Mouse (Mus musculus): ENCODE data around the gene Dusp16. TPM values are rescaled to one million over a fixed set of nuclear protein-coding genes. Genes with fewer than 3 reads are reported as not detected.

Gene Dusp16
- polyA plus RNA-seq, 1 experiment: 8.4 TPM

DNA sequence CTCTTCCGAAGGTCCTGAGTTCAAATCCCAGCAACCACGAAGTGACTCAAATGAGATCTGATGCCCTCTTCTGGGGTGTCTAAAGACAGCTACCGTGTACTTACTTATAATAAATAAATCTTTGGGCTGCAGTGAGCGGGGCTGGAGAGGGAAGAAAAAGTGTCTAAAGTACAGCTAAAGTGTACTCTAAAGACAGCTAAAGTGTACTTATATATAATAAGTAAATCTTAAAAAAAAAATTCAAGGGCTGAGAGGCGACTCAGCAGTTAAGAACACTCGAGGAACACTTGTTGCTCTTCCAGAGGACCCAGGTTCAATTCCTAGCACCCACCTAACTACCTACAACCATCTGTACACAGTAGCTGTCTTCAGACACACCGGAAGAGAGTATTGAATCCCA is 46.5 kb downstream of the Dusp16 start:
- no peak for DNase-seq (ENCODE audit: extremely low spot score in 1 of 2, low spot score in 1 of 2)

DNA sequence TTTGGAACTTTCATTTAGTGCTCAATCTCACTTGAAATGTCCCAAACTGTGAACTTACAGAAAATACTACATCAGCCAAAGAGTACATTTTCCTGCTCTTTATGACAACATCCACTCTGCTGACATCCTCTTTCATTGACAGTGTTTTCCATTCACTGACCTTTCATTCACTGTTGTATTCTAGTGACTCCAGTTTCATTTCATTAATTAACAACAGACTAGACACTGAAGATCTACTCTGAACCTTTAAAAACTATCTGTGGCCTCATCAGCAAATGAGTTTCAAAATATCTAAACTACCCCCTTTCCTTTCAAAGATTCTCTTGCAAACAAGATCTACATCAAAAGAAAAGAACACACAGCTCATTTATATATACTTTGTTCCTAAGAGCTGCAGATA is 48.9 kb downstream of the Dusp16 start:
- no peak for DNase-seq (ENCODE audit: extremely low spot score in 1 of 2, low spot score in 1 of 2)

DNA sequence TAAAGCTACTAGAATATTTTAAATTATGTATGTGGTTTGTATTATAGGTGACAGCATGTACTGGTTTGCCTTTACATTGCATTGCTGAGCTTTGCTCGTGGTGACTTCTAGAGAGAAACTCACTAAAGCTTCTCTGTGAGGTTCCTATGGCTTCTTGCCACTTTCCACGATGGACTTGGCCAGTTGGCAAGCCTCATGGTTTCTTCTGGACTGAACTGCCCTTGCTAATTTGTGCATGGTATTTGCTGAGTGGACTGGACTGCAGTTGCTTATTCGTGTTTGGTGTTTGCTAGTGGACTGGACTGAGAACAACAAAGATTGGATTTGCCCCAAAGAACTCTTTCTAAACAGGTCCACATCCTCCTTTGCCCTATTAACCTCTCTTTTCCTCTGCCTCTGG is 55.6 kb downstream of the Dusp16 start:
- DNase-seq (ENCODE audit: extremely low spot score in 1 of 2, low spot score in 1 of 2): no peak

GRCm38 (mm10) chr6:134733800-134734221 is 58.6 kb downstream of the Dusp16 start:
- DNase-seq (ENCODE audit: extremely low spot score in 1 of 2, low spot score in 1 of 2): no peak

DNA sequence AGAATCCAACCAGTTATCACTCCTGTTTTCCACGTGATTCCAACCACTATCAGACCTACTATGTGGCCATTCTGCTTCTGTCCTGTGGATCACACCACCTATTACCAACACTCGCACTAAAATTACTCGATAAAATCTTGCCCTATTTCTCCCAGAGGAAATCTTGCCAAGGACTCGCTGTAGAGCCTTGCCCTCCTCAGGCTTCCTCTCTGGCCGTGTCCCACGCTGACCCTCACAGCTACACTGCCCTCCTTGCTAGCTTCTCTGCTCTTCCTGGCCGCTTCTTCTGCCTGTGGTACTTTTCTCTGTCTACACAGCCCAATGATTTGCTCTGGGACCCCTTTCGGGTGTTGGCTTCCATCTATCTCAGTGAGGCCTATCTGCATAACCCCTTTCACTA is 59.6 kb downstream of the Dusp16 start:
- DNase-seq (ENCODE audit: extremely low spot score in 1 of 2, low spot score in 1 of 2): no peak

- no peak for DNase-seq (ENCODE audit: extremely low spot score in 1 of 2, low spot score in 1 of 2)
Measured at GRCm38 (mm10) chr6:134730978-134731377, 61.4 kb downstream of the Dusp16 start.

DNA sequence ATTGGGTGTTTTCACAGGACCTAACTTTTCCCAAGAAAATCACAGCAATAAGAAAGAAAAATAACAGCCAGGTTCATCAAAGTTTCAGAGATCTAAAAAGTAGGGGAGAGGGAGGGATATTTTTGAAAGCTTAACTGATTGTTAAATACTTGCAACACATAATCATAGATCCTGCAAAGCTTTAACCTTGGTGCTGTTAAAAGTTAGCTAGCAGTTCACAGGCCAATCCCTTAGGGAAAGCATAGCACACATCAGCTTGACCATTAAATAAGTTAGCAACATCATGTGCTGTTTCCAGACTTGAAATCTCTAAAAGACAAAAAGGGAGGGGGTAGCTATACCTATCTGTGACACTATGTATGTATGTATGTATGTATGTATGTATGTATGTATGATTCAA is 67.0 kb downstream of the Dusp16 start:
- DNase-seq (ENCODE audit: extremely low spot score in 1 of 2, low spot score in 1 of 2): no peak

DNA sequence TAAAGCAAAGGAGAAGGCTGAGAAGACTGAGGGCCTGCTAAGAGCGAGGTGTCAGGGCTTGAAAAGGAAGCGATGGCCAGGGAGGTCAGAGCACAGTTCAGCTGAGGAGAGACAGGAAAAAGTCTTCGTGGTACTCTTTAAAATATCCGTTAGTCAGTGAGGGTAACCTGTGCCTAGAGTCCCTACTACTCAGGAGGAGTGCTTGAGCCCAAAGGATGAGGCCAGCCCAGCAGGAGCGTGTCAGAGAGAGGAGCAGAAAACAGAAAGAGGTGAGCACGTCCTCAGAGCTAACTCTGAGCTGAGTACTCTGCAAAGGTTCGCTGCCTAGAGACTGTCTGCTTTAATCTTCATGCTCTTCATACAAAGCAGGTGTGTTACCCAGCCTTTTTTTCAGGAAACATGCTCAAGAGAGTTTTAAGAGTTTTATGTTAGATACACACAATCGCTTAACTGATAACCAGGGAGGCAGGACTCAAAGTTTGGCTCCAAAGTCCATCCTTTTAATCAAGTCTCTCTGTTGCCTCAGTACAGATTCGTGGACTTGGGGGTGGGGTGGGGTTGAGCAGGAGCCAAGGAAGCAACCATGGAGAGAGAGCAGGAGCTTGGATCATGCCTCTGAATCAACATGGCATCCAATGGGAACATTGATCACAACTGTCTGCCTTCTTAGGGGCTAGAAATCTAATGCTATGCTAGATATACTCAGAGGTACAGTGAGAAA is 68.4 kb downstream of the Dusp16 start:
- DNase-seq (ENCODE audit: extremely low spot score in 1 of 2, low spot score in 1 of 2): no peak

- no peak for DNase-seq (ENCODE audit: extremely low spot score in 1 of 2, low spot score in 1 of 2)
Measured at GRCm38 (mm10) chr6:134723326-134723725, 69.1 kb downstream of the Dusp16 start.

GRCm38 (mm10) chr6:134722906-134723305 is 69.5 kb downstream of the Dusp16 start:
- DNase-seq (ENCODE audit: extremely low spot score in 1 of 2, low spot score in 1 of 2): no peak

GRCm38 (mm10) chr6:134721729-134722269 is 70.6 kb downstream of the Dusp16 start:
- DNase-seq (ENCODE audit: extremely low spot score in 1 of 2, low spot score in 1 of 2): no peak

DNA sequence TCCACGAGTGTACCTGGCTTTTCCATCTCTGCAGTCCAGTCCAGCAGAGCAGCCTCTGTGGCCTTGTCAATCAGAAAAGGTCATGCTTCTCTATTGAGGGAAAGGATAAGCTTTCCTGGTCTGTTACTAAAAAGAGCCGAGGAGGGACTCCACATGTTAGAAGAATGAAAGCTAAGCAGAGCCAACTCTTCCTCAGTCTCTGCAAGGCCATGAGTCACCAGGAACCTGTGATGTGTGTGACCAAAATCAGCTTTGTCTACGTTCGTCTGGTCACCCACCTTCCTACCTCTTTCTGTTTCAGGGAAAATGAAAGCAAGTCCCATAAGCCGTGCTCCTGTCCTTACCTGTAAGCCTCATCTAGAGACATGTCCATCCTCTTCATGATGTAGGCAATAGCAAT is 72.3 kb downstream of the Dusp16 start:
- no peak for DNase-seq (ENCODE audit: extremely low spot score in 1 of 2, low spot score in 1 of 2)

DNA sequence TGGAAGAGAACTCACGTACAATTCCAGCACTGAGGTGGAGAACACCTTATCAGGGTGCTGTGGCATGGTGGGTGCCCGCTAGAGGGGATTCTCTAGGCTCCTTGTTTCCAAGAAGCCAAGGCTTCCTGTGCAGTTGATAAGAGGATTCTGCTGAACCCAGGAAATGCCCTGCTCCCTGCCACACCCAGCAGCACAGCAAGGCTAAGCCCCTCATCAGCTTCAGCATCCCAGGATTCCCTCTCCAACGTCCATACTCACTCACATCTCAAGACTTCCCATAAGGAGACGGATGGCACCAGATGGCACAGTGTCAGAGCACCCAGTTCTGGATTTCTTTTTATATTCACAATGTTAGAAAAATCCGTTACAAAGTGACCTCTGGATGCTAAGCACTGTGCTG is 73.3 kb downstream of the Dusp16 start:
- no peak for DNase-seq (ENCODE audit: extremely low spot score in 1 of 2, low spot score in 1 of 2)

- DNase-seq (ENCODE audit: extremely low spot score in 1 of 2, low spot score in 1 of 2): no peak
Measured at GRCm38 (mm10) chr6:134718668-134719065, 73.8 kb downstream of the Dusp16 start.

GRCm38 (mm10) chr6:134717886-134718667 is 74.3 kb downstream of the Dusp16 start:
- DNase-seq (ENCODE audit: extremely low spot score in 1 of 2, low spot score in 1 of 2): peak; percentile 27 to 54

- DNase-seq (ENCODE audit: extremely low spot score in 1 of 2, low spot score in 1 of 2): no peak
Measured at GRCm38 (mm10) chr6:134716168-134716587, 76.2 kb downstream of the Dusp16 start.

GRCm38 (mm10) chr6:134713897-134714296 is 78.5 kb downstream of the Dusp16 start:
- DNase-seq (ENCODE audit: extremely low spot score in 1 of 2, low spot score in 1 of 2): no peak

- no peak for DNase-seq (ENCODE audit: extremely low spot score in 1 of 2, low spot score in 1 of 2)
Measured at GRCm38 (mm10) chr6:134713321-134713720, 79.1 kb downstream of the Dusp16 start.

- DNase-seq (ENCODE audit: extremely low spot score in 1 of 2, low spot score in 1 of 2): no peak
Measured at GRCm38 (mm10) chr6:134710020-134710419, 82.4 kb downstream of the Dusp16 start.

DNA sequence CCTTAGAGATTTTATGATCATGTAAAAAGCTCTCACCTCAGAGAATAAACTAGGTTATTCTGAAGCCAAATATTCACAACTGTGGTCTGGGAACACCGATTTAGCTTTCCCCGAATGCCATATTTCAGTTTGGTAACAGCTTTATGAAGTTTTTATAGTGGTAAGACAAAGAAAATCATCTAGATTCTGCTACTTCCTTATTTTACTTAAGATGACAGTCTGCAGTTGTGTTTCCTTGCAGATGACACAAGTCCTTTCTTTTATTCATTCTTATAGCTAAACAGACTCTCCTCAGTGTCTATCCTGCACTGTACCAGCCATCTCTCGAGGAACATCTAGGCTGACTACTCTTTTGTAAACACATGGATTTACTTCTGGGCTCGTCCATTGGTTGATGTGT is 86.0 kb downstream of the Dusp16 start:
- DNase-seq (ENCODE audit: extremely low spot score in 1 of 2, low spot score in 1 of 2): no peak

- DNase-seq (ENCODE audit: extremely low spot score in 1 of 2, low spot score in 1 of 2): no peak
Measured at GRCm38 (mm10) chr6:134703053-134703690, 89.3 kb downstream of the Dusp16 start.

All from frontal cortex, adult 2 months (tissue).